Mouse (Mus musculus) hindbrain, embryonic 16.5 days (tissue): ENCODE results near the gene Ninl. TPM values are rescaled to one million over a fixed set of nuclear protein-coding genes. Genes with fewer than 3 reads are reported as not detected.

Experiments used
- ATAC-seq: fragments of 200-750 bp; cut with Nextera tagmentation; 2 replicates; pipeline ENCODE4 v1.8.0; 2017; ENCODE audit warnings: moderate TSS enrichment, moderate library complexity
- H3K27ac ChIP-seq: fragments of 300-500 bp; sonication (generic); 2 replicates; pipeline ENCODE4 v1.5.1; 2014; ENCODE audit warnings: low read depth, mild to moderate bottlenecking, control low read depth, low read length, moderate library complexity
- H3K27me3 ChIP-seq: fragments of 300-500 bp; sonication (generic); replicated peaks from 2 replicates; pipeline ENCODE4 v1.6.1; 2014; ENCODE audit warnings: low read length; ENCODE audit not compliant: control insufficient read depth, insufficient read depth
- H3K36me3 ChIP-seq: fragments of 300-500 bp; sonication (generic); 2 replicates; pipeline ENCODE4 v1.6.1; 2014; ENCODE audit warnings: mild to moderate bottlenecking, low read length, moderate library complexity, mixed read lengths; ENCODE audit not compliant: control insufficient read depth, insufficient read depth
- H3K4me1 ChIP-seq: fragments of 300-500 bp; sonication (generic); 2 replicates; pipeline ENCODE4 v1.6.1; 2014; ENCODE audit warnings: low read depth, low read length; ENCODE audit not compliant: control insufficient read depth, insufficient read depth
- H3K4me2 ChIP-seq: fragments of 300-500 bp; sonication (generic); 2 replicates; pipeline ENCODE4 v1.6.1; 2014; ENCODE audit warnings: mild to moderate bottlenecking, low read length, control low read depth, moderate library complexity
- H3K4me3 ChIP-seq: fragments of 300-500 bp; sonication (generic); 2 replicates; pipeline ENCODE4 v1.5.1; 2014; ENCODE audit warnings: mild to moderate bottlenecking, low read length, control low read depth, moderate library complexity
- H3K9ac ChIP-seq: fragments of 300-500 bp; sonication (generic); 2 replicates; pipeline ENCODE4 v1.6.1; 2014; ENCODE audit warnings: low read depth, mild to moderate bottlenecking, control low read depth, low read length, moderate library complexity
- H3K9me3 ChIP-seq: fragments of 300-500 bp; sonication (generic); 2 replicates; pipeline ENCODE4 v1.6.1; 2014; ENCODE audit warnings: mild to moderate bottlenecking, low read length, moderate library complexity; ENCODE audit not compliant: control insufficient read depth
- WGBS: fragments of 180-500 bp; shearing (Covaris S2); extraction: QIAGEN DNeasy Blood & Tissue Kit; methylation state at CpG from one replicate; pipeline ENCODE4 v1.1.7; 2014; 5-methylcytosine and 5-hydroxymethylcytosine counted together
- polyA plus RNA-seq: library from polyadenylated mRNA; unstranded; fragments of >200 nt; fragmentation: Nextera tagmentation; extraction: Ambion mirVana; gene quantifications from 2 replicates; pipeline ENCODE4 v1.2.1, GENCODE M21; 2015

The Ninl gene
- polyA plus RNA-seq, 1 experiment from 2014 or later: 4.6 TPM

- Histone ChIP-seq H3K27me3 (no peaks in the 10 kb centered on the region), H3K9ac (no peak overlapping the region), H3K4me3 (no peak overlapping the region), H3K36me3 (no peaks in the 10 kb centered on the region), H3K9me3 (no peaks in the 10 kb centered on the region), H3K4me1 (no peaks in the 10 kb centered on the region), H3K27ac (no peak overlapping the region), H3K4me2 (no peak overlapping the region)
- 90% methylated on average over 10 of the region's 10 CpGs for WGBS
- ATAC-seq: no peak
Measured at GRCm38 (mm10) chr2:151021158-151021557, 18.0 kb downstream of the Ninl start.

GRCm38 (mm10) chr2:151015316-151015715 is 23.9 kb downstream of the Ninl start:
- no peak overlapping the region for H3K27ac ChIP-seq
- no peak overlapping the region for H3K4me3 ChIP-seq
- no peak for ATAC-seq
- no peak overlapping the region for H3K4me2 ChIP-seq
- H3K9me3 ChIP-seq: no peaks in the 10 kb centered on the region
- H3K36me3 ChIP-seq: no peaks in the 10 kb centered on the region
- H3K4me1 ChIP-seq: no peaks in the 10 kb centered on the region
- H3K27me3 ChIP-seq: no peaks in the 10 kb centered on the region
- H3K9ac ChIP-seq: no peak overlapping the region
- WGBS: 86% methylated on average over 2 of the region's 2 CpGs

GRCm38 (mm10) chr2:151011273-151011672 is 27.9 kb downstream of the Ninl start:
- H3K27ac ChIP-seq: no peak overlapping the region
- H3K4me2 ChIP-seq: no peak overlapping the region
- H3K27me3 ChIP-seq: no peaks in the 10 kb centered on the region
- H3K4me1 ChIP-seq: peaks cover 7% of the 10 kb centered on the region; the same call in 1 of the 2 replicates
- no peak overlapping the region for H3K4me3 ChIP-seq
- 81% methylated on average over 1 of the region's 1 CpGs for WGBS
- H3K9ac ChIP-seq: no peak overlapping the region
- ATAC-seq: no peak
- H3K36me3 ChIP-seq: no peaks in the 10 kb centered on the region
- no peaks in the 10 kb centered on the region for H3K9me3 ChIP-seq

DNA sequence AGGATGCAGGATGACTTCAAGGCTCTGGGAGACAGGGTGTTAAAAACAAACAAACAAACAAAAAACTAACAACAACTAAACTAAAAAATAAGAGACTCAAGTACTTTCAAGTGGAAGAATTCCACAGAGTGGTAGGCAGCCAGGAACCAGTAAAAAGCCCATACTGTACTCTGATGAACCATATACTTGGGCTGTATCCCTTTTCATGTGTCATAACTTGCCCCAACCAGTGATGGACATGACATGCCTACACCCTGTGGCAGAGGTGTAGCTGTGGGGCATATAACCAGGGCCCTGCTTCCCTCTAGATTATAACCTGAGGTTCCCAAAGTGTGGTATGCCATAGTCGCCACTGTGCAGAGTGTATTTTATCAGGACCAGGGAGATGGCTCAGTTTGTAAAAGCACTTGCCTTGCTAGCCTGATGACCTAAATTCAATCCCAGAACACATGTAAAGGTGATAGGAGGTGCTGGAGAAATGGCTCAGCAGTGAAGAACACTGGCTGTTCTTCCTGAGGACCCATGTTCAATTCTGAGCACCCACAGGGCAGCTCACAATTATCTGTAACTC is 29.6 kb downstream of the Ninl start:
- peak overlapping the region; percentile 97 for H3K4me2 ChIP-seq
- H3K4me3 ChIP-seq: peak overlapping the region; percentile 86
- no peaks in the 10 kb centered on the region for H3K27me3 ChIP-seq
- 90% methylated on average over 1 of the region's 1 CpGs for WGBS
- peak; percentile 61 for ATAC-seq
- H3K4me1 ChIP-seq: peaks cover 7% of the 10 kb centered on the region; the same call in 1 of the 2 replicates
- H3K36me3 ChIP-seq: no peaks in the 10 kb centered on the region
- H3K27ac ChIP-seq: no peak overlapping the region
- no peaks in the 10 kb centered on the region for H3K9me3 ChIP-seq
- H3K9ac ChIP-seq: peak overlapping the region; percentile 92

- H3K4me2 ChIP-seq: peak overlapping the region; percentile 97
- H3K9me3 ChIP-seq: no peaks in the 10 kb centered on the region
- peak; percentile 99 for ATAC-seq
- under 1% methylated on average over 37 of the region's 57 CpGs for WGBS
- peak overlapping the region; percentile 78 for H3K27ac ChIP-seq
- no peaks in the 10 kb centered on the region for H3K27me3 ChIP-seq
- H3K4me1 ChIP-seq: peaks cover 7% of the 10 kb centered on the region; the same call in 1 of the 2 replicates
- peak overlapping the region; percentile 92 for H3K9ac ChIP-seq
- H3K4me3 ChIP-seq: peak overlapping the region; percentile 86
- no peaks in the 10 kb centered on the region for H3K36me3 ChIP-seq
Measured at GRCm38 (mm10) chr2:151008939-151009509, 30.2 kb downstream of the Ninl start.

DNA sequence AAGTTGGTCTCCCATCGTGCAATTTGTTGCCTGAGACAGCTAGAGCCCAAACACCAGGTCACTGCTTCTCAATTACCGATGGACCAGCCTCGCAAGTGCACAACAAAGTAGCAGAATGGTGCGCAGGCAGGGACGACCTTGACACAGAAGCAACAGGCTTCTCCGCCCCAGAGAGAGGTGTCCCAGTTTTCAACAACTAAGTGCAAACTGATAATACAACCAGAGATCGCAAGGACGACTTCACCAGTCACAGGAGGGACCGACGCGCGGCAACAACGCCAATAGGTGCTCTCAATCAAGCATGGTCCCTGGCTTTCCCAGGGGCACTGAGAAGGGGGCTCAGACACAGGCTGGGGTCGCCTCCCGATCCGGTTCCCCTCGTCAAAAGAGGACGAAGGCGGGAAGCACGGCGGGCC is 30.7 kb downstream of the Ninl start:
- Histone ChIP-seq H3K27ac (no peak overlapping the region), H3K4me1 (peaks cover 7% of the 10 kb centered on the region; the same call in 1 of the 2 replicates), H3K4me3 (peak overlapping the region; percentile 86), H3K9me3 (no peaks in the 10 kb centered on the region), H3K36me3 (no peaks in the 10 kb centered on the region), H3K4me2 (peak overlapping the region; percentile 97), H3K9ac (peak overlapping the region; percentile 92), H3K27me3 (no peaks in the 10 kb centered on the region)
- ATAC-seq: peak; percentile 66; the same call in 1 of the 2 replicates
- 0% methylated on average over 21 of the region's 21 CpGs for WGBS

GRCm38 (mm10) chr2:151008006-151008405 is 31.2 kb downstream of the Ninl start:
- Histone ChIP-seq H3K27ac (no peak overlapping the region), H3K4me2 (peak overlapping the region; percentile 97), H3K36me3 (no peaks in the 10 kb centered on the region), H3K9me3 (no peaks in the 10 kb centered on the region), H3K4me1 (peaks cover 7% of the 10 kb centered on the region; the same call in 1 of the 2 replicates), H3K4me3 (peak overlapping the region; percentile 86), H3K27me3 (no peaks in the 10 kb centered on the region), H3K9ac (no peak overlapping the region)
- no peak for ATAC-seq
- WGBS: 46% methylated on average over 6 of the region's 6 CpGs

- Histone ChIP-seq H3K27ac (no peak overlapping the region), H3K36me3 (no peaks in the 10 kb centered on the region), H3K9me3 (no peaks in the 10 kb centered on the region), H3K4me2 (no peak overlapping the region), H3K4me3 (no peak overlapping the region), H3K27me3 (no peaks in the 10 kb centered on the region), H3K9ac (no peak overlapping the region), H3K4me1 (peaks cover 7% of the 10 kb centered on the region; the same call in 1 of the 2 replicates)
- no peak for ATAC-seq
- 59% methylated on average over 5 of the region's 5 CpGs for WGBS
Measured at GRCm38 (mm10) chr2:151006281-151006945, 32.8 kb downstream of the Ninl start.

- Histone ChIP-seq H3K27ac (no peak overlapping the region), H3K4me2 (no peak overlapping the region), H3K36me3 (no peaks in the 10 kb centered on the region), H3K4me1 (peaks cover 4% of the 10 kb centered on the region; the same call in 1 of the 2 replicates), H3K27me3 (no peaks in the 10 kb centered on the region), H3K9ac (no peak overlapping the region), H3K9me3 (no peaks in the 10 kb centered on the region), H3K4me3 (no peak overlapping the region)
- no peak for ATAC-seq
- 93% methylated on average over 10 of the region's 10 CpGs for WGBS
Measured at GRCm38 (mm10) chr2:151004390-151004789, 34.8 kb downstream of the Ninl start.
